Mouse (Mus musculus) kidney, postnatal 0 days (tissue): Measurements from ENCODE around the gene Keap1. TPM values are rescaled to one million over a fixed set of nuclear protein-coding genes. Genes with fewer than 3 reads are reported as not detected.
"Not testable (repeated sequence)": the region's sequence is repeated elsewhere in the genome, so short reads cannot be mapped to it uniquely, and the experiment has no call there.

Experiments used
- ATAC-seq: fragments of 200-750 bp; cut with Nextera tagmentation; replicated peaks from 2 replicates; pipeline ENCODE4 v1.8.0; 2017; ENCODE audit warnings: low read depth, moderate number of reproducible peaks, moderate TSS enrichment, moderate library complexity; ENCODE audit not compliant: low FRiP score
- DNase-seq: peaks from one replicate; pipeline ENCODE4 v3.0.0-alpha.2; 2016; ENCODE audit warnings: low spot score
- H3K27ac ChIP-seq: fragments of 300-500 bp; sonication (generic); 2 replicates; pipeline ENCODE4 v1.5.1; 2014; ENCODE audit warnings: mild to moderate bottlenecking
- H3K27me3 ChIP-seq: fragments of 300-500 bp; sonication (generic); 2 replicates; pipeline ENCODE4 v1.6.1; 2014; ENCODE audit warnings: low read length, mixed read lengths; ENCODE audit not compliant: insufficient read depth
- H3K36me3 ChIP-seq: fragments of 300-500 bp; sonication (generic); 2 replicates; pipeline ENCODE4 v1.6.1; 2014; ENCODE audit warnings: low read length, mixed read lengths; ENCODE audit not compliant: insufficient read depth
- H3K4me1 ChIP-seq: fragments of 300-500 bp; sonication (generic); replicated peaks from 2 replicates; pipeline ENCODE4 v1.6.1; 2014; ENCODE audit warnings: antibody characterized with exemption, low read length, mixed read lengths; ENCODE audit not compliant: insufficient read depth
- H3K4me2 ChIP-seq: fragments of 300-500 bp; sonication (generic); 2 replicates; pipeline ENCODE4 v1.6.1; 2014; ENCODE audit warnings: mild to moderate bottlenecking, low read length, moderate library complexity, mixed read lengths
- H3K4me3 ChIP-seq: fragments of 300-500 bp; sonication (generic); replicated peaks from 2 replicates; pipeline ENCODE4 v1.5.1; 2014; ENCODE audit warnings: low read depth, low read length
- H3K9ac ChIP-seq: fragments of 300-500 bp; sonication (generic); 2 replicates; pipeline ENCODE4 v1.6.1; 2014; ENCODE audit warnings: low read depth, low read length
- H3K9me3 ChIP-seq: fragments of 300-500 bp; sonication (generic); replicated peaks from 2 replicates; pipeline ENCODE4 v1.6.1; 2016; ENCODE audit warnings: low read length, inconsistent platforms, mixed read lengths
- CTCF ChIP-seq: IDR thresholded peaks from 2 replicates; pipeline ENCODE4 v1.5.1; 2016; ENCODE audit warnings: antibody characterized with exemption, low read depth, mild to moderate bottlenecking, moderate library complexity
- WGBS: fragments of 180-500 bp; shearing (Covaris S2); extraction: QIAGEN DNeasy Blood & Tissue Kit; methylation state at CpG from one replicate; pipeline ENCODE4 v1.1.7; 2014; 5-methylcytosine and 5-hydroxymethylcytosine counted together
- polyA plus RNA-seq: library from polyadenylated mRNA; unstranded; fragments of >200 nt; fragmentation: Nextera tagmentation; extraction: Ambion mirVana; gene quantifications from 2 replicates; pipeline ENCODE4 v1.2.1, GENCODE M21; 2015

Keap1 gene
- polyA plus RNA-seq, 1 experiment from 2014 or later = 49.3 TPM

DNA sequence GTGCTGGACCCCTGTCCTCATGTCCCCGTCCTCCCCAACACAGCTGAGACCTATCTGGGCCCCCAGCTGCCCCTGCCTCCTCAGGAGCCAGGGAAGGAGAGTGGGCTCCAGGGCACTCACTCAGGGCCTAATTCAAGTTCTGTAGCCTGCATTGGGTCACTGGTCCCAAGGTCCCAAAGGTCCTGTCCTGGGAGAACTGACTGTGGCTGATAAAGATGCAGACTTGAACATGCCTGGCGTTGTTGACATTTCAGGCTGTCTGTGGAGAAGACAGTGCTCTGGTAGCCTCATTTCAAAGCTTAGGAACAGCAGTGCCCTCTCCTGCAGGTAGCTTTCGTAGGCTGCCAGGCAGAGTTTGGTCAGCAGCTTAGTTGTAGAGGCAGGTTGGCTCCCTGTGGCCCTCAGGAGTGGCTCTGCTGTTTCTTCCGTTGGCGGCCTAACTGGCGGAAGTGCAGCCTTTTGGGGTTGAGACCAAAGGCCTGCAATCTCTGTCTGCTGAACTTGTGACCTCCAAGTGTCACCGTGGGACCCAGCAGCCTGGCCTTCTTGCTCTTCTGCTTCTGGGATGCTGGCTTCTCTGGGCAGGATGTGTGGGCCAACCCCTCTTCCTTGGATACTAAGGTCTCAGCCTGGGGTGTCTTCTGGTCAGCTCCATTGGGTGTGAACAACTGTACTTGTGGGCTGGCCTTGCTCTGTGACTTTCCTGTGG is 34.5 kb upstream of the Keap1 start:
- Histone ChIP-seq H3K4me1 (no peaks in the 10 kb centered on the region), H3K27ac (no peak overlapping the region), H3K9ac (no peak overlapping the region), H3K27me3 (no peaks in the 10 kb centered on the region), H3K36me3 (peaks cover 81% of the 10 kb centered on the region), H3K4me3 (no peak overlapping the region), H3K4me2 (no peak overlapping the region), H3K9me3 (no peaks in the 10 kb centered on the region)
- DNase-seq (no peak), ATAC-seq (no peak)
- TF ChIP-seq CTCF = no peak
- WGBS = 80% methylated on average over 7 of the region's 7 CpGs

DNA sequence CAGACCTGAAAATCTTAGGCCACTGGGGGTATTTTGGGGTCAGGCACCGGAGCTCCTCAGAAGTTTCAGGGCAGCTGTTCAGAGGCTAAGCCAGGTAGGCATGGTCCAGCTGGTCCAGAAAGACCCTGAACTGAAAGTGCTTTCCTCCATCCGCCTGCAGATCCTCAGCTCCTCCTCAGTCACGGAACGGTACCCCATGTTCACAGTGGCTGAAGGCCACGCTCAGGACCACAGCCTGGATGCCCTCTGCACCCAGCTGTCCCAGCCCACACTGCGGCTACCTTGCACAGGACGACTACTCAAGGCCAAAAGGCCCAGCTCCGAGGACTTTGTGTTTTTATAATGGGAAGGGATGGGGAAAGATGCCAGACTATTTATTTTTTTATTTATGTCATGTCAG is 33.9 kb upstream of the Keap1 start:
- Histone ChIP-seq H3K9me3 (no peaks in the 10 kb centered on the region), H3K27ac (no peak overlapping the region), H3K36me3 (peaks cover 82% of the 10 kb centered on the region), H3K4me1 (no peaks in the 10 kb centered on the region), H3K9ac (no peak overlapping the region), H3K27me3 (no peaks in the 10 kb centered on the region), H3K4me3 (no peak overlapping the region), H3K4me2 (no peak overlapping the region)
- no peak for DNase-seq
- no peak for ATAC-seq
- WGBS = 75% methylated on average over 8 of the region's 8 CpGs
- TF ChIP-seq CTCF = no peak

DNA sequence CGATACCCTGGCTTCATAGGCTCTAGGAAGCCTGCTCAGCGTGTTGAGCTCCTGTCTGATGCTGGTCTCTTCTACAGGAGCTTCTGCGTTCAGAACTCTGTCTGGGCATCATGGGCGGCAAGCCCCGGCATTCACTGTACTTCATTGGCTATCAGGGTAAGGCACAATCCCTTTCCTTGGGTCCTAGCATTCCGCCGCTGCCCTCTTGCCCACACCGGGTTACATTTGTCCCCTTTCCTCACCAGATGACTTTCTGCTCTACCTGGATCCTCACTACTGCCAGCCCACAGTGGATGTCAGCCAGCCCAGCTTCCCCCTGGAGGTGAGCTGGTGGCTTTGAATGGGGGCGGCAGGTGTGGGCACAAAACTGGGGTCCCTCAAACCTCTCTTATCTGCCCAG is 33.2 kb upstream of the Keap1 start:
- H3K4me3 ChIP-seq = no peak overlapping the region
- no peaks in the 10 kb centered on the region for H3K27me3 ChIP-seq
- DNase-seq = no peak
- no peaks in the 10 kb centered on the region for H3K9me3 ChIP-seq
- H3K4me2 ChIP-seq = no peak overlapping the region
- H3K27ac ChIP-seq = no peak overlapping the region
- no peak for ATAC-seq
- H3K4me1 ChIP-seq = no peaks in the 10 kb centered on the region
- peaks cover 78% of the 10 kb centered on the region for H3K36me3 ChIP-seq
- no peak overlapping the region for H3K9ac ChIP-seq
- TF ChIP-seq CTCF = no peak
- WGBS = 90% methylated on average over 9 of the region's 9 CpGs

DNA sequence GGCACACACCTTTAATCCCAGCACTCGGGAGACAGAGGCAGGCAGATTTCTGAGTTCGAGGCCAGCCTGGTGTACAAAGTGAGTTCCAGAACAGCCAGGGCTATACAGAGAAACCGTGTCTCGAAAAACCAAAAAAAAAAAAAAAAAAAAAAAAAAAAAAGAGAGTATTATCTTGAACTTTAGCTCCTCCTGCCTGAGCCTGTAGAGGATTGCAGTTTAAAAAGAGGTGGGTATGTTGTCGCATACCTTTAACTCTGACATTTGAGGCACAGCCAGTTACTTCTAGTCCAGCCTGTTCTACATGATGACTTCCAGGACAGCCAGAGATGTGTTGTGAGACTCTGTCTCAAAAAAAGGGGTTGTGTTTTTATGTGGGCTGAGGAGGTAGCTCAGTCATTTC is 30.4 kb upstream of the Keap1 start:
- not testable (repeated sequence) for ATAC-seq, H3K4me2 ChIP-seq, H3K9me3 ChIP-seq, H3K4me1 ChIP-seq, H3K27ac ChIP-seq, H3K27me3 ChIP-seq, H3K4me3 ChIP-seq, H3K9ac ChIP-seq, DNase-seq
- 70% methylated on average over 5 of the region's 5 CpGs for WGBS
- H3K36me3 ChIP-seq = peaks cover 56% of the 10 kb centered on the region

DNA sequence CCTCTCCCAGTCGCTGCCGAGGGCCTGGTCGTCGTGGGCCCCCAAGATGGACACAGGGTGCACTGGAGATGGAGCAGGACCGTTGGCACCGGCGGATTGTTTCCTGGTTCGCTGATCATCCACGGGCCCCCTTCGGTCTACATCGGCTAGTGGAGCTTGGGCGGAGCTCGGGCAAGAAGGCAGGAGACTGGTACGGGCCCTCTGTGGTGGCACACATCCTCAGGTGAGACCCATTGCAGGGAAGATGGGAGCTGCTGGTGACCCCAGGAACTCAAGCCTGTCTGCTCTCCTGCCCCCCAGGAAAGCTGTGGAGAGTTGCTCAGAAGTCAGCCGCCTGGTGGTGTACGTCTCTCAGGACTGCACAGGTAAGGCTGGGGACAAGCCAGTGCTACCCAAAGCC is 29.1 kb upstream of the Keap1 start:
- Histone ChIP-seq H3K27me3 (no peaks in the 10 kb centered on the region), H3K4me1 (peaks cover 9% of the 10 kb centered on the region), H3K4me2 (no peak overlapping the region), H3K36me3 (peaks cover 45% of the 10 kb centered on the region), H3K9me3 (no peaks in the 10 kb centered on the region), H3K4me3 (no peak overlapping the region), H3K27ac (no peak overlapping the region), H3K9ac (no peak overlapping the region)
- WGBS = 91% methylated on average over 16 of the region's 16 CpGs
- TF ChIP-seq CTCF = no peak
- DNase-seq = no peak
- no peak for ATAC-seq

DNA sequence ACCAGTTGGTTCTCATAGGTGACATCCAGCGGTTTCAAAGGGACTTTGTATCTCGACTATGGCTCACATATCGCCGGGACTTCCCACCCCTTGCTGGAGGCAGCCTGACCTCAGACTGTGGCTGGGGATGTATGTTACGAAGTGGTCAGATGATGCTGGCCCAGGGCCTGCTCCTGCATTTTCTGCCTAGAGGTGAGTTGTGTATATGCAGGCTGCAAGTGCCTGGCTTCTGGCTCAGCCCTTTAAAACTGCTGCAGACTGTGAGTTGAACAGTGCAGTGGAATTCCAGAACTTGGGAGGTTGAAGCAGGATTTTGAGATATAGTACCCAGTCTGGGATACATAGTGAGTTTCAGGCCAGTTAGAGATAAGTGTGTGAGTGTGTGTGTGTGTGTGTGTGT is 27.7 kb upstream of the Keap1 start:
- no peaks in the 10 kb centered on the region for H3K9me3 ChIP-seq
- ATAC-seq = no peak
- H3K4me1 ChIP-seq = peaks cover 9% of the 10 kb centered on the region
- H3K4me2 ChIP-seq = peak overlapping the region; percentile 86; the same call in 1 of the 2 replicates
- H3K27ac ChIP-seq = no peak overlapping the region
- TF ChIP-seq CTCF = no peak
- H3K27me3 ChIP-seq = no peaks in the 10 kb centered on the region
- no peak for DNase-seq
- peaks cover 31% of the 10 kb centered on the region for H3K36me3 ChIP-seq
- H3K4me3 ChIP-seq = no peak overlapping the region
- WGBS = 83% methylated on average over 5 of the region's 5 CpGs
- peak overlapping the region; percentile 40; the same call in 1 of the 2 replicates for H3K9ac ChIP-seq

DNA sequence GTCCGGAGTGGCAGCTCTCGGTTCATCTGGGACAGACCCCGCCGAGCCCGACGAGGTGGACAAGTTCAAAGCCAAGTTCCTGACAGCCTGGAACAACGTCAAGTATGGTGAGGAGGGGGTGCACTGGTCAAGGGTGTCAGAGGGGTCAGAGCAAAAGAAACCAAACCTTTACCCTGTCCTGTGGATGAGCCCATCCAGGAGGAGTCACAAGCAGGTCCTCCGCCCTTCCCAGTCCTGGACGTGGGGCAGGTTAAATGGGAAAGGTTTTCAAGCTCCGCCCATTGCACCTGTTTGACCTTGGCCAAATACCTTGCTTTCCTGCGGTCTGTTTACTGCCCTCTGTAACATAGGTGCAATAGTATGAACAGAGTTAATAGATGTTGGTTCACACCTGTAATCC is 26.4 kb upstream of the Keap1 start:
- Histone ChIP-seq H3K9me3 (no peaks in the 10 kb centered on the region), H3K27me3 (no peaks in the 10 kb centered on the region), H3K36me3 (peaks cover 18% of the 10 kb centered on the region), H3K4me2 (peak overlapping the region; percentile 86), H3K27ac (peak overlapping the region; percentile 83), H3K4me3 (peak overlapping the region; percentile 83), H3K4me1 (peaks cover 9% of the 10 kb centered on the region), H3K9ac (peak overlapping the region; percentile 91)
- WGBS = 5% methylated on average over 11 of the region's 11 CpGs
- TF ChIP-seq CTCF = no peak
- ATAC-seq (peak; percentile 47), DNase-seq (no peak)
